Mouse (Mus musculus) neutrophil, adult 5-6 weeks (primary cell): ENCODE measurements around the gene Rab11fip5. TPM values are rescaled to one million over a fixed set of nuclear protein-coding genes. Genes with fewer than 3 reads are reported as not detected.

Experiments
- ATAC-seq: fragments of 151-379, 151-347 bp; 2 replicates; pipeline ENCODE4 v1.8.0; 2017; ENCODE audit warnings: mild to moderate bottlenecking, moderate TSS enrichment; ENCODE audit not compliant: insufficient number of reproducible peaks, poor library complexity, low FRiP score, severe bottlenecking; ENCODE audit errors: extremely low read depth
- total RNA-seq: library from RNA; stranded (forward); fragments of 200-1000 nt; gene quantifications from 2 replicates; pipeline ENCODE4 v1.2.3, GENCODE M21; 2017

Rab11fip5 gene
- total RNA-seq, 1 experiment from 2014 or later: 10.8 TPM

DNA sequence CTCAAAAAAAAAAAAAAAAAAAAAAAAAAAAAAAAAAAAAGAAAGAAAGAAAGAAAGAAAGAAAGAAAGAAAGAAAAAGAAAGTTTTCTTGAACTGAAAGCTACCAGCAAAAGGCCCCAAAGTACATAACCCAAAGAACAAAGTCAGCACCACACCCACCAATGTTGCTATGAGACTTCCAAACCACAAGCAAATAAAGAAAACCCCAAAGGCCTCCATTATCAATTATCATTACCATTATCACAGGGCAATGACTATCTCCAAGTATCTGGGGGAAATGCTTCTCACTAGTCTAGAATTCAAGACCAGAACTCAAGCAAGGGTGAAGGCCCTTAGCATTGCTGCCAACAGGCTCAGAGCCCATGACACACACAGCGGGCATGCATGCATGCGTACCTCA, 18.7 kb downstream of the Rab11fip5 start:
- ATAC-seq: no peak

- no peak for ATAC-seq
These were observed 19.7 kb downstream of the Rab11fip5 start for GRCm38 (mm10) chr6:85354709-85355108.

GRCm38 (mm10) chr6:85353706-85354105, 20.7 kb downstream of the Rab11fip5 start:
- ATAC-seq: no peak

GRCm38 (mm10) chr6:85350157-85350556, 24.3 kb downstream of the Rab11fip5 start:
- no peak for ATAC-seq

GRCm38 (mm10) chr6:85349246-85349645, 25.2 kb downstream of the Rab11fip5 start:
- no peak for ATAC-seq

DNA sequence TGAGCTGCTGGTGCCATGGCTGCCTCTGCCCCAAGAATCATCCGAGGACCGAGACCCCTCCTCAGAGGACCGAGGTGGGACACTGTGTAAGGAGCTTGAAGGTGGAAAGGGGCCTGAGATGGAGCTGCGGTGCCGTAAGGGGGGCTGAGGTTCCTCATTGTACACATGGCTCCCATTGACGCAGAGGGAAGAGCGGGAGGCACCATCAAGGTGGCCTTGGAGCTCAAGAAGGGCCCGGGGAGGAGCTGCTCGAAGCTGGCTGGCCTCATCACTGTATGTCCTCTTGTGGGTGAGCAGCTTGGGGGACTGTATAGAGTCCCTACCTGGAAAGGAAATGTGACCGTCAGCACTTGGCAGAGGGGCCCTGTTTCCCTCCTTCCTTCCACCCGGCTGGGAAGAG, 26.3 kb downstream of the Rab11fip5 start:
- ATAC-seq: no peak

- peak; percentile 81 for ATAC-seq
These were observed 28.3 kb downstream of the Rab11fip5 start for GRCm38 (mm10) chr6:85346028-85346634.

GRCm38 (mm10) chr6:85344929-85345328, 29.5 kb downstream of the Rab11fip5 start:
- ATAC-seq: no peak

GRCm38 (mm10) chr6:85343027-85343426, 31.4 kb downstream of the Rab11fip5 start:
- no peak for ATAC-seq

GRCm38 (mm10) chr6:85341814-85342501, 32.5 kb downstream of the Rab11fip5 start:
- no peak for ATAC-seq

GRCm38 (mm10) chr6:85340184-85340583, 34.2 kb downstream of the Rab11fip5 start:
- ATAC-seq: no peak

DNA sequence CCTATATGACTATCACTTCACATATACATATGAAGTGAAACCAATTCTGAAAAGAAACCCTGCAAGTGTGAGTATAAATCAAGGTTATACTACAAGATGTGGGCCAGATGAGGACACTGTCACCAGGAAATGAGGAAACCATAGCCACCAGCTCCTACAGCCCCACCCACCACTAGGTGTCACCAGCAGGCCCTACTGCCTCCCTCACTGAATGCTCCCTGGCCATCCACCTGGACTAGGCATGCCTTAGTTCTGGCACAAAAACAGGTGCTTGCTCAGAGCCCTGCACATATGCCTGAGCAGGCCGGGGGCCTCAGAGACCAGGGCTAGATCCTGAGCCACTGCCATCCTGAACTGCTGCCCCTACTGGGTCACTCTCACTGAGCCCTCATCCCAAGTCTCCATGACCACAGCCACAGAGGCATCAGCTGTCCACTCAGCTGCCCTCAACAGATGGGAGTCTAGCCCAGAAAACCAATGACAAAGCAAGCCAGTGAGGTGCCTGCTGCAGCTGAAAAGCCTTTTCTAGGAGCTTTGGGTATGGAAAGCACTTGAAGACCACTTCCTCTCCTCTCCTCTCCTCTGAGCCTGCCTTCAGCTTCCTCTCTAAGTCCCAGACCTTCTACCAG, 35.0 kb downstream of the Rab11fip5 start:
- peak; percentile 80; the same call in 1 of the 2 replicates for ATAC-seq

GRCm38 (mm10) chr6:85336944-85337343, 37.5 kb downstream of the Rab11fip5 start:
- no peak for ATAC-seq

DNA sequence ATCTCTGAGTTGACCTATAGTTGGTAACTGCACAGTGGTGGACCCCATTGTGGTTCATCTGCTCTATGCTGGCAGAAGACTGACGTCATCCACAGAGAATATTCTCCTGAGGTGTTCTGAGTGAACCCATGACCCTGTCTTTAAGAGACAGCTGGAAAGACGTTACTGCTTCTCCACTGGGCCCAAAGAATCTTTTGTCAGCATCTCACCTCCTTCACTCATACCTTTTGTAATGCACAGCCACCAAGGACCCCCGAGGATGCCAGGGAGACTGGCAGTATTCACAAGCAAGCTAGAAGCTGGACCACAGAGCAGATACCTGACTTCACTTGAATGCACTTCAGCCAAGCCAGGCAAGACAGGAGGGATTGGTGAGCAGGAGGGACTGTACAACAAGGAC, 39.1 kb downstream of the Rab11fip5 start:
- ATAC-seq: no peak

DNA sequence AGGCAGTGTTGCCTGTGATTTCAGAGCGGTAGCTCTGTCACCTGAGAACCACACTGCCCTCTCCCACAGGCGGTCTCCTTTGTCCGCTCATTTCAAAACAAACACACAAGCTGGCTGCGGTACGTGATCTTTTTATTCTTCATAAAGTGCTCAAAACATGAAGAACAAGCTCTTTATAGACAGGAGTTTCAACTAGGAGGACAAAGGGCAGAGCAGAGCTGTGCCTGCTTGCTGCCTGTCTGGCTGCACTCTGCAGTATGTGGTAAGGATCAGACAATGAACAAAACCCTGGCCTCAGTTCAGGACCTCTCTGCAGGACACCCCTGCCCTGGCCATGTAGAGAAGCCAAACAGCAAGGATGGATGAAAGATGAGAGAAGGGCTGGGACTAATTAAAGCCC, 39.6 kb downstream of the Rab11fip5 start:
- ATAC-seq: no peak

DNA sequence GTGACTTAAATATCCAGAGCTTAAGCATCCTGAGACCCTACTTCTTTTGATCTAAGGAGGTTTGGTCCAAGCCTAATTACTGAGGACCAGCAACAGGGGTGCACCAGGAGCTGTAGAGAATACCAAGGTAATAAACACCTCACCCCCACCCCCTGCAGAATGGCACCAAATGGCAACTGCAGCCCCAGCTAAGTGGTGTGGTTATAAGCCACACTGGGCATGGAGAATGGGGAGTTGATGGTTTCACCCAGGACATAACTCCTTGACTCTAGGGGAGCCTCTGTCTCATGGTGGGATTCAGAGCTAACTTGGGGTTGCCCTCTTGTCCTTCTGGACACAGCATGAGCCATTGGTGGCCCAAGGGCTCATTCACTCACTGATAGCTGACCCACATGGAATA, 40.2 kb downstream of the Rab11fip5 start:
- no peak for ATAC-seq

- ATAC-seq: no peak; the same call in 1 of the 2 replicates
These were observed 40.7 kb downstream of the Rab11fip5 start for GRCm38 (mm10) chr6:85333732-85334131.

GRCm38 (mm10) chr6:85333000-85333669, 41.3 kb downstream of the Rab11fip5 start, which contains the start of gene Sfxn5:
Gene Sfxn5 (minus strand): TSS chr6:85333422.
- peak; percentile 90 for ATAC-seq

DNA sequence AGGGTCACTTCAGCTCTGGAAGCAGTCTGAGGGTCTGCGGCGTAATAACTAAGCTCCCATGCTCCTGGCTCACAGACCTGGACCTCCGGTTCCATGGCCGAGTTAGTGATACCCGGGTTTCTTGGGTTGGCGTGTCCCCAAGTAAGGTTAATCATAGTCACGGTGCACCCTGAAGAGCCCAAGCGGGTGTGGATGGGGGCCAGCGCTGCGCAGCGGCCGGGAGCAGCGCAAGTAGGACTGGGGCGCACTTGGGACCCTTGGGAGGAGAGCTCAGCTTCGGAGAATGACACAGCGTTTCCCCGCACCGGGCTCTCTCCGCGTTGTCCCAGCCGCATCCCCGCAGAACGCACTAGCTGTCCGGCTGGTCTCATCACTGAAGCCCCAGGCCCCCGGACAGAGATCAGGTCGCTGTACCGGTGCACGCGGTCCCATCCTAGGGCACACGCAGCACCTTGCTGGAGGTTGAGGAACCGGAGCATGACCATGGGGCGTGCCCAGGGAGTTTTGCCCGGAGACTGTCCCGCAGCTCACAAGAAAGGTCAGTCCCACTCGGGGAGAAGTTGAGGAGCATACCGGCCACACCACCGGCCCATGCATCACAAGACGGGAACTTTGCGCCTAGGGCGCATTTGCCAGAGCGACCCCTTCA, 42.0 kb downstream of the Rab11fip5 start:
- peak; percentile 6; the same call in 1 of the 2 replicates for ATAC-seq
